Mouse (Mus musculus) adrenal gland, postnatal 0 days (tissue): ENCODE results near the gene Fbrs. TPM values are rescaled to one million over a fixed set of nuclear protein-coding genes. Genes with fewer than 3 reads are reported as not detected.

ENCODE experiments used
- microRNA-seq: library from miRNA; unstranded; fragments of <30 nt; microRNA quantifications from one replicate; pipeline ENCODE4, GENCODE M21; 2016; ENCODE audit warnings: borderline replicate concordance; ENCODE audit not compliant: insufficient number of aligned reads
- polyA plus RNA-seq: library from polyadenylated mRNA; unstranded; fragments of >200 nt; fragmentation: Nextera tagmentation; extraction: Ambion mirVana; gene quantifications from 2 replicates; pipeline ENCODE4 v1.2.1, GENCODE M21; 2015

Fbrs gene
- polyA plus RNA-seq, result 10.2 and 12.1 TPM in 2 replicates

GRCm38 (mm10) chr7:127478635-127479317 lies at the start of gene Fbrs:
TSS of gene Fbrs (plus strand) at chr7:127479199.

DNA sequence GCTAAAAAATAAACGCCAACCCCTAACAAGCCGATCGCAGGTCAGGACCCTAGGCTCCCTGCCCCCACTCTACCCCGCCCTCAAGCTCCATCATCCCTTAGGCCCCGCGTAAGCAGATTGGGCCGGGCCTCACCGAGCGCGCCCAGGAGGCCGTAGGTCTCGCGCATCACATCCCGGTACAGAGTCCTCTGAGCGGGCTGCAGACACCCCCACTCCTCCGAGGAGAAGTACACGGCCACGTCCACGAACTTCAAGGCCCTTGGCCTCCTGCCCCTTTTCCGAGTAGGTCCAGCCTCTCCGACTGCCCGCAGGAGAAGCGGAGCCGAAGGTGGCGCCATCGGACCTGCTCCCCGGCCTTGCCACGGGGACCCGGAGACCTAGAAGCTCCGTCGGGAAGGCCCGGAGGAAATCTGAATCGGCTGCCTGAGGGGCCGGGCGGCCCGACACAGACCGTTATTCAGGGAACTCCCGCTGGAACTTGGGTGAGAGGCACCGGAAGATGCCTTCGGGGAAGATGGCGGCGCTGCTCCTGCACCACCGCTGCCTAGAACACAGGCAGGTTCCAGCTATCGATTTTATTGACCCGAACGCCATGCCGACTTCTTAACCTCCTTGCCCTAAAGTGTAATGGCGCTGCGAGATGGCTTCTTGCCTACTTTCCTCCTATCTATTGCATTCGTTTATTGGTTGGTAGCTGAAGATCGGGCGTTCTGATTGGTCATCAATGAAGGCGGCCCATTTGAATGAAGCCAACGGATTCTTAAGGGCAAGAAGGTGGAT lies 30.3 kb upstream of the Fbrs start, which contains the start of gene Zfp689:
TSS of gene Zfp689 (minus strand) at position 638 of the 780 bp plus-strand sequence.

DNA sequence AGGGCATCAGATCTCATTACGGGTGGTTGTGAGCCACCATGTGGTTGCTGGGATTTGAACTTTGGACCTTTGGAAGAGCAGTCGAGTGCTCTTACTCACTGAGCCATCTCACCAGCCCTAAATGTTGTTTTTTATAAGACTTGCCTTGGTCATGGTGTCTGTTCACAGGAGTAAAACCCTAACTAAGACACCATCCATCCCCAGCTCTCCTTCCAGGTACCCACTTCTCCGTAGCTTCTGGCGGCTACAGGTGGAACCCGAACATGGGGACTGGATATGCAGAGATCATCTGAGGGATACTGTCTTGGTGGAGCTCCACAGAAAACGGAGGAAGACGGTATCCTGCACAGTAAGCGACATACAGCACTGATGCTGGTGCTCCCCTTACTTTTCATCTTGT lies 19.7 kb upstream of the Fbrs start, which contains the start of gene Prr14:
TSS of gene Prr14 (plus strand) at position 301 of the 400 bp plus-strand sequence.

DNA sequence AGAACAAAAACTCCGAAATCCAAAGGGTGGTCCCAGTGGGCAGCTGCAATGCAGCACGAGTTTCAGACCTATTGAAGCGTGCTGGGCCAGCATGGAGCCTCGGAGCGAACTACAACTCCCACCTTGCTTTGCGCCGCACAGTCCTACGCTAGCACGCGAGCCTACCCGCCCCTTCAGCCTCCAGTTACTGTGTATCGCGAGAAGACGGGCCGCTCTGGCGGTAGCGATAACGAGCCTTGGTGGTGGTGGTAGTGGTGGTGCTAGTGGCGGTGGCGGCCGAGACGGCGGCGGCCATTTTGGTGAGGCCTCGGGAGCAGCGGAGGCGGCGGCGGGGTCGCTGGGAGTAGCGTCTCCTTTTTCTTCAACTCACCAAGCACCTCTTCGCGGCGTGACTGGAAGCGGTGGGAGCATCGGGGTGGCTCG lies 32.8 kb downstream of the Fbrs start, which contains the start of gene Srcap:
TSS of gene Srcap (plus strand) at position 176 of the 423 bp plus-strand sequence.

GRCm38 (mm10) chr7:127519284-127519683 lies 40.3 kb downstream of the Fbrs start, which contains the start of gene Gm42715:
TSS of gene Gm42715 (plus strand) at chr7:127519584.

Small RNA genes lying within 50 kb of the gene (microRNA-seq; reads per million reads assigned to microRNA genes)
- gene Gm47278, result not detected
- gene Mir7060, result not detected

Other genes with a start within 250 kb of the Fbrs start
- 10.4 and 16.9 TPM in 2 replicates for gene Zfp553, start 246.1 kb upstream of the Fbrs start, polyA plus RNA-seq
- 13.9 and 21.8 TPM in 2 replicates for gene Sept1, start 246.1 kb upstream of the Fbrs start, polyA plus RNA-seq
- 58.3 and 67.4 TPM in 2 replicates for gene Zfp771, start 234.9 kb upstream of the Fbrs start, polyA plus RNA-seq
- 126 and 177 TPM in 2 replicates for gene Dctpp1, start 218.5 kb upstream of the Fbrs start, polyA plus RNA-seq
- gene Sephs2, start 205.1 kb upstream of the Fbrs start, polyA plus RNA-seq, result 93.4 and 161 TPM in 2 replicates
- 0.61 and 1.0 TPM in 2 replicates for gene Itgal, start 182.9 kb upstream of the Fbrs start, polyA plus RNA-seq
- gene Zfp768, start 133.6 kb upstream of the Fbrs start, polyA plus RNA-seq, result 11.5 and 12.3 TPM in 2 replicates
- 5.4 TPM in 2 replicates for gene Zfp747, start 103.1 kb upstream of the Fbrs start, polyA plus RNA-seq
- 2.4 and 2.6 TPM in 2 replicates for gene 9130019O22Rik, start 92.0 kb upstream of the Fbrs start, polyA plus RNA-seq
- 4.7 and 5.5 TPM in 2 replicates for gene E430018J23Rik, start 85.6 kb upstream of the Fbrs start, polyA plus RNA-seq
- 3.5 and 4.6 TPM in 2 replicates for gene Zfp764, start 72.4 kb upstream of the Fbrs start, polyA plus RNA-seq
- gene Zfp688, start 57.1 kb upstream of the Fbrs start, polyA plus RNA-seq, result 28.5 and 40.1 TPM in 2 replicates
- gene Zfp689, start 30.0 kb upstream of the Fbrs start, polyA plus RNA-seq, result 4.7 and 6.5 TPM in 2 replicates
- gene Prr14, start 19.6 kb upstream of the Fbrs start, polyA plus RNA-seq, result 25.3 and 37.3 TPM in 2 replicates
- 23.2 and 30.2 TPM in 2 replicates for gene Srcap, start 32.8 kb downstream of the Fbrs start, polyA plus RNA-seq
- gene Gm42715, start 40.4 kb downstream of the Fbrs start, polyA plus RNA-seq, result 6.3 and 8.9 TPM in 2 replicates
- 2.2 and 6.3 TPM in 2 replicates for gene Tmem265, start 82.2 kb downstream of the Fbrs start, polyA plus RNA-seq
- 32.2 and 45.6 TPM in 2 replicates for gene Phkg2, start 94.1 kb downstream of the Fbrs start, polyA plus RNA-seq
- 8.9 and 15.7 TPM in 2 replicates for gene Ccdc189, start 109.4 kb downstream of the Fbrs start, polyA plus RNA-seq
- gene Rnf40, start 109.6 kb downstream of the Fbrs start, polyA plus RNA-seq, result 17.1 and 22.9 TPM in 2 replicates
- 4.5 and 5.9 TPM in 2 replicates for gene Zfp629, start 136.6 kb downstream of the Fbrs start, polyA plus RNA-seq
- 137 and 174 TPM in 2 replicates for gene Bcl7c, start 229.7 kb downstream of the Fbrs start, polyA plus RNA-seq
- 9.4 and 12.0 TPM in 2 replicates for gene Ctf1, start 233.5 kb downstream of the Fbrs start, polyA plus RNA-seq